Mouse (Mus musculus) left cerebral cortex, adult 2 months (tissue): ENCODE results near the gene Cd37. TPM values are rescaled to one million over a fixed set of nuclear protein-coding genes. Genes with fewer than 3 reads are reported as not detected.

Experiments used
- DNase-seq, 2 experiments: peaks; one replicate each; pipeline ENCODE4 v3.0.0; 2021 to 2022; ENCODE audit warnings: low spot score in 2 of 2, mixed read lengths in 1 of 2; ENCODE audit errors: extremely low spot score in 1 of 2
- H3K27ac ChIP-seq: fragments of 200-600 bp; 2 replicates; pipeline ENCODE4 v1.8.1; 2022
- H3K4me3 ChIP-seq: fragments of 200-600 bp; 2 replicates; pipeline ENCODE4 v1.8.1; 2022
- CTCF ChIP-seq: fragments of 200-600 bp; IDR thresholded peaks from 2 replicates; pipeline ENCODE4 v1.8.1; 2022; ENCODE audit warnings: antibody characterized with exemption, mild to moderate bottlenecking, moderate library complexity
- intact Hi-C: fragments of 180-260 bp; cut with DNase I; formaldehyde crosslinking; loops from one replicate; pipeline ENCODE4 v1.15.1; 2025
- total RNA-seq, 2 experiments: library from RNA; stranded (reverse); gene quantifications; 2 replicates each; pipeline ENCODE4 v1.2.3; 2021

Gene Cd37
- total RNA-seq, 2 experiments from 2014 or later = 4.2 to 5.4 TPM

- TF ChIP-seq CTCF = no peak
- peak overlapping the region; percentile 96 for H3K27ac ChIP-seq
- intact Hi-C loops = loop anchor here (1.0 to 2.0 kb wide), 2 partner anchors 44 to 71 kb away; no protein-coding TSS in a partner anchor
- H3K4me3 ChIP-seq = no peak overlapping the region
- DNase-seq = peak in 1 of 2 experiments; percentile 35
Observed at GRCm38 (mm10) chr7:45232716-45233465, 6.0 kb downstream of the Cd37 start.

GRCm38 (mm10) chr7:45231941-45232340, 7.0 kb downstream of the Cd37 start:
- no peak overlapping the region; the same call in 1 of the 2 replicates for H3K27ac ChIP-seq
- DNase-seq = no peak
- intact Hi-C loops = loop anchor here (2.0 kb wide), 1 partner anchor 43 kb away; no protein-coding TSS in a partner anchor
- TF ChIP-seq CTCF = no peak
- H3K4me3 ChIP-seq = no peak overlapping the region

DNA sequence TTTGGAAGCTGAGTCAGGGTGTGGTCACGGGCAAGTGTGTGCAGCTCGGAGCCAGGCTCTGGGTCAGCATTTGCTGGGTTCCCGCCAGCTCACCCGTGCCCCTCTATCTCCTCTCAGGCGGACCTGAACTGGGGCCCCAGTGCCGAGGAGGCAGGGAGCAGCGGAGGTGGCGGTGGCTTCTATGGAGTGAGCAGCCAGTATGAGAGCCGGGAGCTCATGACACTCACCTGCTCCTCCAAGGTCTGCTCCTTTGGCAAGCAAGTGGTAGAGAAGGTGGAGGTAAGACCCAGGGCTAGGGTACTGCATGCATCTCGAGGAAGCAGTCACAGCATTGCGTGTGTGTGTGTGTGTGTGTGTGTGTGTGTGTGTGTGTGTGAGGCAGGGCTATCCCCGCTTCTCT, 7.7 kb downstream of the Cd37 start:
- intact Hi-C loops = no loop called here
- no peak for TF ChIP-seq CTCF
- H3K27ac ChIP-seq = no peak overlapping the region

DNA sequence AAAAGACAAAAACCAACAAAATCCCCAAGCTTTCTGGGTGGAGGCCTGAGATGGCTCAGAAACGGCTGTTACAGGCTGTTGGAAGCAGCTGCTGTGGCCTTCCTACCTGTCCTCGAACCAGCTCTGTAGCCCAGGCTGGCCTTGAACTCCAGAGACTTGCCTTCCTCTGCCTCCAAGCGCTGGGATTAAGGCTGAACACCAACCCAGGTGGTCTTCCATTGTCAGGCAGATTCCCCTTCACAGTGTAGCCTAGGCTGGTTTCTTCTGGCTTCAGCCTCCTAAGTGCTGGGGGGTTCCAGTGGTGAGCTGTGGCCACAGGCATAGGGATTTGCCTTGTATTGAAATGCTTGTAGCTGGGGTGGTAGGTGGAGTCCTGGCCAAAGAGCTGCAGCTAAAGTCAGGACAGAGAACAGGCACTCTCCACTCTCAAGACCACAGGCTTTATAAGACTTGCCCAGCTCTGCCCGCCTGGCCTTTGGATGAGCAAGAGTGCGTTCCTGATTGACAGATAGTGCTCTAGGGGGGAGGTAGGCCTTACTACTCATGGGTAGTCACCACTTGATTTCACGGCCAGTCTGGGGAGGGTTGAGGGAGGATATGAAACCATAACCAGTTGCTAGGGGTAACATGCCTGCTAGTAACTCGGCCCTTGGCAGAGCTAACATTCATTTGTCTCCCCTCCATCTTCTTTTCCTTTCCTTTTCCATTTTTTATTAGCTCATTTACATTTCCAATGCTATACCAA, 9.3 kb downstream of the Cd37 start:
- Histone ChIP-seq H3K27ac (no peak overlapping the region), H3K4me3 (no peak overlapping the region)
- intact Hi-C loops = no loop called here
- DNase-seq = no peak
- TF ChIP-seq CTCF = no peak

More for the DNA sequence above, 7.7 kb downstream of the Cd37 start:
- DNase-seq = no peak
- H3K4me3 ChIP-seq = no peak overlapping the region

DNA sequence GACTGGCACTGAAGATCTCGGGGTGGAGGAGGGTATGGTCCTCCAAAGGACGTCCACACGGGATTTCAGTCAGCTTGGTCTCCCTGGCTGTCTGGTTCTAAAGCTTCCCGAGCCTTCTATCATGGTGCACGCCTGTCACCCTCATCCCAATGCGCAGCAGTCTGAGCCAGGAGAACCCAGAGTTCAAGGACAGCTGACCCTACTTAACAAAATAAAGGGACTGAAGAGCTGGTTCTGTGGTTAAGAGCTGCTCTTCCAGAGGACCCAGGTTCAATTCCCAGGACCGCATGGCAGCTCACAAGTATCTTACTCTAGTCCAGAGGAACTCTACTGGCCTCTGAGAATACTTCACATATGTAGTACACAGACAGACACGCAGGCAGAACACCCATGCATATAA, 9.9 kb downstream of the Cd37 start:
- no peak overlapping the region for H3K4me3 ChIP-seq
- no peak for TF ChIP-seq CTCF
- DNase-seq = no peak
- no peak overlapping the region for H3K27ac ChIP-seq
- intact Hi-C loops = no loop called here

DNA sequence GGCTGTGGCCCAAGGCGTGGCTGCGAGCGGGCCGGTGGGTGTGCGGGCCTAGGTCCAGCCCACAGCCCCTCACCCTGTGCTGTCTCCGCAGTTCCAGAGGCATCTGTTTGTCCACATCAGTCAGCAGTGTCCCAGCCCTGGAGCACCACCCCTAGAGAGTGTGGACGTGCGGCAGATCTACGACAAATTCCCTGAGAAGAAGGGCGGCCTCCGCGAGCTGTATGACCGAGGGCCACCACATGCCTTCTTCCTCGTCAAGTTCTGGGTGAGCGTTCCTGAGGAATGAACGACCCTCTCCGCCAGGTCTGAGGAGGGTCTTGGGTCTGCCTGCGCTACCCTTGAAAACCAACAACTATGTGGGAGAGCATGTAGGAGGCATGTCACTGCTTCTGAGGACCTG, 10.4 kb downstream of the Cd37 start:
- H3K4me3 ChIP-seq = no peak overlapping the region
- TF ChIP-seq CTCF = no peak
- DNase-seq = no peak
- intact Hi-C loops = no loop called here
- H3K27ac ChIP-seq = no peak overlapping the region

DNA sequence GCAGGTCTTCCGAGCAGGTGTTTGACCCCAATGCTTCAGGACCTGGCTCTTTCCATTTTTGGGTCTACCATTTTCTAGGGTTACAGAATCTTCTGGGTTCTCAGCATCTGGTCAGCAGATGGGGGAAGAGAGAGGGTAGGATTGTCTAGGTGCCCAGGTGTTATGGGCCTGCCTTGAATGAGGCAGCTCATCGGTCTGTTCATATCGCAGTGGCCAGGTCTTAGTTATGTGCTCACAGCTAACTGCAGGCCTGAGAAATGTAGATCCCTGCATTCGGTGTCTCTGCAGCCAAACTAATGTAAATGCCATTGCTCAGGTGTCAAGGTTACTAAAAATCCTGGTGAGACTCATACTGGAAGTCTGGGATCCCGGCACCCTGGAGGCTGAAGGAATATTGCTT, 12.5 kb downstream of the Cd37 start:
- no peak for TF ChIP-seq CTCF
- Histone ChIP-seq H3K27ac (no peak overlapping the region), H3K4me3 (no peak overlapping the region)
- intact Hi-C loops = no loop called here
- DNase-seq = no peak

DNA sequence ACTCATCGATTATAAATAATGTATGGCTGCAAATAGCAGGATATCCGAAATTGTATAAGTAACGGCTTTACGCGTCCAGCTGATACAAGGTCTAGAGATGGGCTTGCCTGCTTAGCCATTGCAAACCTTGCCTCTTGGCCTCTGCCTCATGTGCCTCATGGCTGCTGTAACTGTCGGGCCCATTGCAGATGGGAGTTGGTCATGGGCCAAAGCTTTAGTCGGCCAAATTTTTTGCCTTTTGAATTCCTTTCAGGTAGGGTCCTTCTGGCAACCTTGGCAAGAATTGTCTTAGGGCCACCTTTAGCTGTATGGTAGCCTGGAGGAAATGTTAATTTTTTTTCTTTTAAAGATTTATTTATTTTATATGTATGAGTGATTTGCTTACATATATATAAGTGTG, 14.1 kb downstream of the Cd37 start:
- DNase-seq = no peak
- intact Hi-C loops = no loop called here
- no peak for TF ChIP-seq CTCF
- no peak overlapping the region for H3K4me3 ChIP-seq
- H3K27ac ChIP-seq = no peak overlapping the region

- Histone ChIP-seq H3K27ac (no peak overlapping the region), H3K4me3 (no peak overlapping the region)
- TF ChIP-seq CTCF = no peak
- intact Hi-C loops = no loop called here
- no peak for DNase-seq
Observed at GRCm38 (mm10) chr7:45221680-45222079, 17.2 kb downstream of the Cd37 start.

DNA sequence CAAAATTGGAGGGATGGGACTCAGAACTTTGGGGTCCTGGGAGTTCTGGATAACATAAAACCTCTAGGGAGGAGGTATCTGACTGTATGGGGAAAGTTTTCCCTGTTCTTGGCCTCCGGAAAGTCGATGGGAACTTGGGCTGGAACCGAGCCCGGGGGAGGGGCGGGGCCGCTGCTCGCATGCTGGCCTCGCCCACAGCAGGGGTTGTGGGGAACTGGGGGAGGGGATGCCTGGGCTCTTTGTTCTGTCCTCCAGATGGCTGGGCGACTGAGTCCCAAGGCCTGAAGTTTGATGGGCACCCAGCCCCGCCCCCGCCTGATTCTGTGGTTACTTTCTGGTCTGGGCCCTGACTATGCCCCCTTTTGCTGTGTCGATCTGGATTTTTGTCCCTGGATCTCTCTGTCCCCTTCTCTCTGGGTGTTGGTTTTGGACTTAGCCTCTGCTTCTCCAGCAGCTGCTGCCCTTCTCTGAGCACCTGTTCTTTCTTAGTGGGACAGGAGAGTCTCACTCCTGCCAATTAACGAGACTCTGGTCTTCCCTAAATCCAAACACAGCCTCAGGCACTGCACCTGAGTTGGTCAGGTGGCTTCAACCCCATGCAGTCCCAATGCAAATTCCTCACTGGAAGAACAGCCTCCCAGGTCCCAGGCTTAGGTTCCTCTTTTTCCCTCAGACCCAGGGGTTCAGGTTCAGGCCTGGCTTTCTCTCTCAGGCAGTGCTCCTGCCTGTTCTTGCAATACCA, 22.3 kb downstream of the Cd37 start:
- no peak for TF ChIP-seq CTCF
- intact Hi-C loops = no loop called here
- DNase-seq = no peak
- H3K27ac ChIP-seq = no peak overlapping the region
- peak overlapping the region; percentile 44 for H3K4me3 ChIP-seq

- DNase-seq = no peak
- no peak for TF ChIP-seq CTCF
- intact Hi-C loops = no loop called here
- H3K4me3 ChIP-seq = peak within 1 kb of the TSS; percentile 44
- no peak within 1 kb of the TSS for H3K27ac ChIP-seq
Observed at GRCm38 (mm10) chr7:45215673-45216441, 23.1 kb downstream of the Cd37 start, which contains the start of gene Tead2. Gene Tead2 (plus strand): TSS chr7:45215753.
